Mouse (Mus musculus): Measurements from ENCODE around the gene Srgap2. TPM values are rescaled to one million over a fixed set of nuclear protein-coding genes. Genes with fewer than 3 reads are reported as not detected.
"Not testable (repeated sequence)": the region's sequence is repeated elsewhere in the genome, so short reads cannot be mapped to it uniquely, and the experiment has no call there.

The Srgap2 gene
- polyA plus RNA-seq, 1 experiment from 2014 or later, result 24.5 TPM

DNA sequence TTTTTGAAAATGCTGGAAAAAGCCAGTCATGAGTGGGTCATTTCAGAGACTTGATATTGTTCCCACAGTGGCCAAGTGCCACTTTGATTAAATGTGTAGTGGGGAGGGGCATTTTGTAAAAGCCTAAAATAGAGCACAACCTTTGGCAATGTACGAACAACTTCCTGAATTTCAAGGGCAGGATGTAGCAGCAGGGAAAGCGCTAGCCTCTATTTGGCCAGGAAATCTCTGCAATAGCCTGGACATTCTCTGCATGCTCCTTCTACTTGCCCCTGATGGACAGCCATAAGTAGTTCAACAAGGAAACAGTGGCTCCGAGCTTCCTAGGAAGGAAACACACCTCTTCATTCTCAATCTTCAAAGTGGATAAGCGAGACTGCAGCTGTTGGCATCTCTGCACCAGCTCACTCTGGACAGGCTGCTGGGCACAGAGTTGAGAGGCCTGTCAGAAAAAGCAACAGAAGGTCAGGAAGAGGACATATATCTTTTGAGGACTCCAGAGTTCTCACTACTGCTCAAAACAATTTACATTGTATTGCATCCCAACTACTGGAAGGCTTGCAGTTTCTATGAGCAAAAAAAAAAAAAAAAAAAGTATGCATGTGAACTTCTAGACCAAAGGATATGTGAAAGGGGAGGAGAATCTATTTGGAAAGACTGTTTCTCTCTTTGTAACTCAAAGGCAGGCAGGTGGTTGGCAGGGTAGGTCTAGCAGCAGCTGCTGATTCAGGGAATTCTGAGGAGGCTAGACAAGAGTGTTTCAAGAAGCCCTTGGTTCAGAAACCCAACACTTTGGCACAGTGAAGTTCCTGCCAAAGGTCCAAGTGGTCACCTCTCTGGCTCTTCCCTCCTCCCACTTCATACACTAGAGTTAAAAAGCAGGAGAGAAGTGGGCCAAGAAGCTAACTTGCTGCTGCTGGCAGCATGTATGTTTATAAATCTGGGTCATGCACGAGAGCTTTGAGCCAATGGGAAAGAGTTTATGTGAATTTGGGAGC lies 181.4 kb downstream of the Srgap2 start:
- Histone ChIP-seq H3K27me3 (ENCODE audit: control insufficient read depth, insufficient read depth, low read length) (no peaks in the 10 kb centered on the region), H3K4me3 (ENCODE audit: low read depth, low read length) (no peak overlapping the region), H3K9me3 (ENCODE audit: control insufficient read depth, low read depth, low read length) (no peaks in the 10 kb centered on the region), H3K27ac (ENCODE audit: low read length) (no peak overlapping the region), H3K36me3 (ENCODE audit: control insufficient read depth, insufficient read depth, low read length) (peaks cover 15% of the 10 kb centered on the region), H3K4me1 (ENCODE audit: control insufficient read depth, insufficient read depth, low read length) (0 out of 2 replicates have a peak, but pooled peaks cover 3% of the 10 kb centered on the region), H3K9ac (replicated peaks; ENCODE audit: low read depth, low read length) (no peak overlapping the region), H3K4me2 (replicated peaks; ENCODE audit: low read depth, low read length) (no peak overlapping the region)
- WGBS, result 60% methylated on average over 5 of the region's 5 CpGs
- ATAC-seq (ENCODE audit: insufficient number of reproducible peaks, insufficient read depth, low FRiP score, low read depth), result no peak

DNA sequence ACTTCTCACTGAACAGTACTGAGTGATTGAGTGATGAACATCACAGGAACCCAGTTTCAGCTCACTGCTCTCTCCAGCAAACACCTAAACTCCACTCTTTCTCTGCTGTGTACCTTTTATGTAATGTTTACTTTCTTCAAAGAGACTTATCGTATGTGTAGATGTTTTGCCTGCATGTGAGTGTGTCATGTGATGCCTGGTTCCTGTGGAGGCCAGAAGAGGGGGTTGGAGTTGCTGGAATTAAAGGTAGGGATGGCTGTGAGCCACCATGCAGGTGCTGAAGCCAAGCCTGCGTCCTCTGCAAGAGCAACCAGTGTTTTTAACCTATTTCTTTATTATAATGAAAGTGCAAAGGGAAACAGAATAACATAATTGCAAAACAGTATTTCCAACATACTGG lies 182.5 kb downstream of the Srgap2 start:
- H3K4me1 ChIP-seq (ENCODE audit: control insufficient read depth, insufficient read depth, low read length), result 0 out of 2 replicates have a peak, but pooled peaks cover 3% of the 10 kb centered on the region
- ATAC-seq (ENCODE audit: insufficient number of reproducible peaks, insufficient read depth, low FRiP score, low read depth), result no peak
- no peak overlapping the region for H3K4me2 ChIP-seq (replicated peaks; ENCODE audit: low read depth, low read length)
- H3K27ac ChIP-seq (ENCODE audit: low read length), result no peak overlapping the region
- no peak overlapping the region for H3K9ac ChIP-seq (replicated peaks; ENCODE audit: low read depth, low read length)
- no peaks in the 10 kb centered on the region for H3K27me3 ChIP-seq (ENCODE audit: control insufficient read depth, insufficient read depth, low read length)
- 67% methylated on average over 2 of the region's 2 CpGs for WGBS
- no peaks in the 10 kb centered on the region for H3K9me3 ChIP-seq (ENCODE audit: control insufficient read depth, low read depth, low read length)
- no peak overlapping the region for H3K4me3 ChIP-seq (ENCODE audit: low read depth, low read length)
- peaks cover 15% of the 10 kb centered on the region for H3K36me3 ChIP-seq (ENCODE audit: control insufficient read depth, insufficient read depth, low read length)

DNA sequence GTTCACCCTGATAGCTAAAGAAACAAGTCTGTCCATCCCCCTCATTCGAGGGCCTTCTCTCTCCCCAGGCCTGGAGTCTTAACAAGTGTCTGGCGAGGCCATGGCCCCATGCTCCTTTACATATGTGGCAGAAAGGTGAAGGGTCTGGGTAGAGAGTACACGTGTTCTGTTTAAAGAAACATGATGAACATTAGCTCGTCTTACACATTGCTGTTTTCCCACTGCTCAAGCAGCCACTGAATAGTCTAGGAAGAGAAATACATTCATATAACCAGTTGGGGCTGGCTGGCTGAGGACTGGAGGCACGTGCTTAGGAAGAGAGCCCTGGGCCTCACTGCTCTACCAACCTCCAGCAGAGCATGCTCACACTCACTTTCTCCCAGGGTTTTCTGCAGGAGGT lies 191.1 kb downstream of the Srgap2 start:
- peak; percentile 65; the same call in 1 of the 2 replicates for ATAC-seq (ENCODE audit: insufficient number of reproducible peaks, insufficient read depth, low FRiP score, low read depth)
- Histone ChIP-seq H3K9ac (replicated peaks; ENCODE audit: low read depth, low read length) (no peak overlapping the region), H3K4me2 (replicated peaks; ENCODE audit: low read depth, low read length) (no peak overlapping the region), H3K27me3 (ENCODE audit: control insufficient read depth, insufficient read depth, low read length) (no peaks in the 10 kb centered on the region), H3K4me1 (ENCODE audit: control insufficient read depth, insufficient read depth, low read length) (no peaks in the 10 kb centered on the region), H3K27ac (ENCODE audit: low read length) (peak overlapping the region; percentile 56; the same call in 1 of the 2 replicates), H3K36me3 (ENCODE audit: control insufficient read depth, insufficient read depth, low read length) (peaks cover 3% of the 10 kb centered on the region; the same call in 1 of the 2 replicates), H3K9me3 (ENCODE audit: control insufficient read depth, low read depth, low read length) (no peaks in the 10 kb centered on the region), H3K4me3 (ENCODE audit: low read depth, low read length) (no peak overlapping the region)
- 33% methylated on average over 5 of the region's 5 CpGs for WGBS

DNA sequence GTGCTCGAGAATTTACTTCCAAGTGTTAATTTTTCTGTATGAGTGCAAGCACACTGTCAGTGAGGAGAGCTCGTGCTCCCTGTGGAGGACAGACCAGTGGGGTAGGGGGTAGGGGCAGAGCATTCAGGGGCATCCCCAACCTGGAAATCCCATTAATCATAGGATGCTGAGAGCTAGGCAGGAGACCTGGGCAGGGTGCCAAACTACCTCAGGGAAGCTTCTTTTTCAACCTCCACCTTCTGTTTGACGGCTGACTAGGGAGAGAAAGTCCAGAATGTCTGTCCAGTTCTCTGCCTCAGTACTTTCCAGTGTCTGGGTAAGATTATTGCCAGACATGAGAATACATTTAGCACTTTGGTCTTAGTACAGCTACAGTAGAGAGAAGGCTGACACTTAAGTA lies 191.5 kb downstream of the Srgap2 start:
- peak overlapping the region; percentile 56; the same call in 1 of the 2 replicates for H3K27ac ChIP-seq (ENCODE audit: low read length)

GRCm38 (mm10) chr1:131331180-131331579 lies 196.0 kb downstream of the Srgap2 start:
- Histone ChIP-seq H3K27me3 (ENCODE audit: control insufficient read depth, insufficient read depth, low read length) (no peaks in the 10 kb centered on the region), H3K27ac (ENCODE audit: low read length) (no peak overlapping the region), H3K9me3 (ENCODE audit: control insufficient read depth, low read depth, low read length) (no peaks in the 10 kb centered on the region), H3K4me2 (replicated peaks; ENCODE audit: low read depth, low read length) (no peak overlapping the region), H3K36me3 (ENCODE audit: control insufficient read depth, insufficient read depth, low read length) (peaks cover 6% of the 10 kb centered on the region; the same call in 1 of the 2 replicates), H3K9ac (replicated peaks; ENCODE audit: low read depth, low read length) (no peak overlapping the region), H3K4me3 (ENCODE audit: low read depth, low read length) (no peak overlapping the region), H3K4me1 (ENCODE audit: control insufficient read depth, insufficient read depth, low read length) (no peaks in the 10 kb centered on the region)
- 88% methylated on average over 1 of the region's 1 CpGs for WGBS
- ATAC-seq (ENCODE audit: insufficient number of reproducible peaks, insufficient read depth, low FRiP score, low read depth), result no peak

More for the DNA sequence above, 191.5 kb downstream of the Srgap2 start:
- H3K27me3 ChIP-seq (ENCODE audit: control insufficient read depth, insufficient read depth, low read length), result no peaks in the 10 kb centered on the region
- peaks cover 3% of the 10 kb centered on the region; the same call in 1 of the 2 replicates for H3K36me3 ChIP-seq (ENCODE audit: control insufficient read depth, insufficient read depth, low read length)
- ATAC-seq (ENCODE audit: insufficient number of reproducible peaks, insufficient read depth, low FRiP score, low read depth), result peak; percentile 58; the same call in 1 of the 2 replicates
- no peak overlapping the region for H3K4me2 ChIP-seq (replicated peaks; ENCODE audit: low read depth, low read length)
- WGBS, result 27% methylated on average over 3 of the region's 3 CpGs
- no peaks in the 10 kb centered on the region for H3K9me3 ChIP-seq (ENCODE audit: control insufficient read depth, low read depth, low read length)
- H3K9ac ChIP-seq (replicated peaks; ENCODE audit: low read depth, low read length), result no peak overlapping the region
- no peaks in the 10 kb centered on the region for H3K4me1 ChIP-seq (ENCODE audit: control insufficient read depth, insufficient read depth, low read length)
- no peak overlapping the region for H3K4me3 ChIP-seq (ENCODE audit: low read depth, low read length)

GRCm38 (mm10) chr1:131329093-131329492 lies 198.1 kb downstream of the Srgap2 start:
- WGBS, result 92% methylated on average over 1 of the region's 1 CpGs
- not testable (repeated sequence) for H3K36me3 ChIP-seq (ENCODE audit: control insufficient read depth, insufficient read depth, low read length); H3K27ac ChIP-seq (ENCODE audit: low read length); H3K4me2 ChIP-seq (replicated peaks; ENCODE audit: low read depth, low read length); H3K9me3 ChIP-seq (ENCODE audit: control insufficient read depth, low read depth, low read length); ATAC-seq (ENCODE audit: insufficient number of reproducible peaks, insufficient read depth, low FRiP score, low read depth); H3K4me3 ChIP-seq (ENCODE audit: low read depth, low read length); H3K9ac ChIP-seq (replicated peaks; ENCODE audit: low read depth, low read length); H3K27me3 ChIP-seq (ENCODE audit: control insufficient read depth, insufficient read depth, low read length); H3K4me1 ChIP-seq (ENCODE audit: control insufficient read depth, insufficient read depth, low read length)

- 97% methylated on average over 1 of the region's 1 CpGs for WGBS
- Histone ChIP-seq H3K4me1 (ENCODE audit: control insufficient read depth, insufficient read depth, low read length) (no peaks in the 10 kb centered on the region), H3K9ac (replicated peaks; ENCODE audit: low read depth, low read length) (no peak overlapping the region), H3K4me3 (ENCODE audit: low read depth, low read length) (no peak overlapping the region), H3K36me3 (ENCODE audit: control insufficient read depth, insufficient read depth, low read length) (peaks cover 2% of the 10 kb centered on the region; the same call in 1 of the 2 replicates), H3K9me3 (ENCODE audit: control insufficient read depth, low read depth, low read length) (no peaks in the 10 kb centered on the region), H3K4me2 (replicated peaks; ENCODE audit: low read depth, low read length) (no peak overlapping the region), H3K27me3 (ENCODE audit: control insufficient read depth, insufficient read depth, low read length) (no peaks in the 10 kb centered on the region), H3K27ac (ENCODE audit: low read length) (no peak overlapping the region)
- ATAC-seq (ENCODE audit: insufficient number of reproducible peaks, insufficient read depth, low FRiP score, low read depth), result no peak
These were observed 200.0 kb downstream of the Srgap2 start for GRCm38 (mm10) chr1:131327167-131327566.

- WGBS, result 88% methylated on average over 3 of the region's 3 CpGs
These were observed 202.2 kb downstream of the Srgap2 start for GRCm38 (mm10) chr1:131324816-131325463.

More at GRCm38 (mm10) chr1:131324816-131325463, 202.2 kb downstream of the Srgap2 start:
- no peak overlapping the region for H3K4me2 ChIP-seq (replicated peaks; ENCODE audit: low read depth, low read length)
- H3K4me3 ChIP-seq (ENCODE audit: low read depth, low read length), result no peak overlapping the region
- no peaks in the 10 kb centered on the region for H3K4me1 ChIP-seq (ENCODE audit: control insufficient read depth, insufficient read depth, low read length)
- no peaks in the 10 kb centered on the region for H3K9me3 ChIP-seq (ENCODE audit: control insufficient read depth, low read depth, low read length)
- no peak for ATAC-seq (ENCODE audit: insufficient number of reproducible peaks, insufficient read depth, low FRiP score, low read depth)
- H3K27ac ChIP-seq (ENCODE audit: low read length), result no peak overlapping the region
- peaks cover 2% of the 10 kb centered on the region; the same call in 1 of the 2 replicates for H3K36me3 ChIP-seq (ENCODE audit: control insufficient read depth, insufficient read depth, low read length)
- no peak overlapping the region for H3K9ac ChIP-seq (replicated peaks; ENCODE audit: low read depth, low read length)
- H3K27me3 ChIP-seq (ENCODE audit: control insufficient read depth, insufficient read depth, low read length), result no peaks in the 10 kb centered on the region

Data from stomach, embryonic 14.5 days (tissue).